Mouse (Mus musculus) splenic B cell, adult 2 months (primary cell): ENCODE results near the gene Apba1.

ENCODE experiments used
- DNase-seq: peaks from one replicate; pipeline ENCODE4 v3.0.0-alpha.2; 2011; ENCODE audit warnings: low read depth, low spot score
- H3K27me3 ChIP-seq: 2 replicates; pipeline ENCODE4 v1.6.1; 2012; ENCODE audit warnings: mild to moderate bottlenecking, low read length, moderate library complexity, mixed read lengths; ENCODE audit not compliant: control insufficient read depth, poor library complexity, insufficient read depth, severe bottlenecking
- H3K36me3 ChIP-seq: 2 replicates; pipeline ENCODE4 v1.6.1; 2012; ENCODE audit warnings: mild to moderate bottlenecking, low read length, moderate library complexity, mixed read lengths; ENCODE audit not compliant: control insufficient read depth, poor library complexity, insufficient read depth, severe bottlenecking

The Apba1 gene

GRCm38 (mm10) chr19:23972881-23973649 lies 214.4 kb downstream of the Apba1 start:
- no peaks in the 10 kb centered on the region for H3K27me3 ChIP-seq
- no peak for DNase-seq

GRCm38 (mm10) chr19:23977901-23978443 lies 219.3 kb downstream of the Apba1 start:
- no peak for DNase-seq

More at GRCm38 (mm10) chr19:23972881-23973649, 214.4 kb downstream of the Apba1 start:
- no peaks in the 10 kb centered on the region for H3K36me3 ChIP-seq

DNA sequence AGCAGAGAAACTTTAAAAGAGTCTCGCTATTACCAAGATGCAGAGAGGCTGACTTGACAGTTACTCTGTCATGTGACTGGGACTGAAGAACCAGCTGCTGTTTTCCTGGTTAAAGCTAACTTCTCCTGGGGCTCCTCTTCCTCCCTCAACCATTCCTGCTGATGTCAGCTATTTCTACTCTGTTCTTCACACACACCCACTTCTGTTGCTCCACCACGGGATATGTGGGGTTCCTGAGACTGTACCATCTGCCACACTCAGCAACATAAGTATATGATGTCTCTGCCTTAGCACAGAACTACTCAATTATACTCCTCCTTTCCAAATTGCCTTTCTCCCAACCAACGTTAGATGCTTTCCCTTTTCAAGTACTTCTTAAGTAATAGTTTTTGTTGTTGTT lies 221.9 kb downstream of the Apba1 start:
- DNase-seq, result no peak
- no peaks in the 10 kb centered on the region; the same call in 1 of the 2 replicates for H3K27me3 ChIP-seq
- no peaks in the 10 kb centered on the region for H3K36me3 ChIP-seq

More at GRCm38 (mm10) chr19:23977901-23978443, 219.3 kb downstream of the Apba1 start:
- no peaks in the 10 kb centered on the region for H3K36me3 ChIP-seq
- H3K27me3 ChIP-seq, result no peaks in the 10 kb centered on the region; the same call in 1 of the 2 replicates

DNA sequence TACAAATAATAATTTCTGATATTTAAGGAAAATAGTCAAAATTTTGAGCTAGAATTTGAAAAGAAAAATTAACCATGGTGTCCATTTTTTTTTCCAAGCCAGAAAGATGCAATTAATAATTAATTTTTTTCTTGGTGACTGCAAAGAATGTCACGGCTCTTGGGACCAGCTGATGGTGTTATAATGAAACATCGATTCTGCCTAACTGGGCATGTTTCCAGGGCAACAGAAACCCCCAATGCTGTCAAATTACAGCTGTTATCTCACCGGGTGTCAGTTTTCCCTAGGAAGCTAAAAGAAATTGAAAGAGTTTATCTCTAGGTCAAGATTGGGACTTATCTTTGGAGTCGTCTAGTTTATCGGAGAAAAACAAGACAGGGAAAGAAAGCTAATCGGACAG lies 225.5 kb downstream of the Apba1 start:
- no peak for DNase-seq
- Histone ChIP-seq H3K36me3 (no peaks in the 10 kb centered on the region), H3K27me3 (no peaks in the 10 kb centered on the region)

- Histone ChIP-seq H3K27me3 (no peaks in the 10 kb centered on the region), H3K36me3 (no peaks in the 10 kb centered on the region)
- DNase-seq, result no peak
Measured at GRCm38 (mm10) chr19:23987291-23987690, 228.6 kb downstream of the Apba1 start.

- H3K36me3 ChIP-seq, result no peaks in the 10 kb centered on the region
- H3K27me3 ChIP-seq, result no peaks in the 10 kb centered on the region
- no peak for DNase-seq
Measured at GRCm38 (mm10) chr19:23988166-23988565, 229.5 kb downstream of the Apba1 start.

DNA sequence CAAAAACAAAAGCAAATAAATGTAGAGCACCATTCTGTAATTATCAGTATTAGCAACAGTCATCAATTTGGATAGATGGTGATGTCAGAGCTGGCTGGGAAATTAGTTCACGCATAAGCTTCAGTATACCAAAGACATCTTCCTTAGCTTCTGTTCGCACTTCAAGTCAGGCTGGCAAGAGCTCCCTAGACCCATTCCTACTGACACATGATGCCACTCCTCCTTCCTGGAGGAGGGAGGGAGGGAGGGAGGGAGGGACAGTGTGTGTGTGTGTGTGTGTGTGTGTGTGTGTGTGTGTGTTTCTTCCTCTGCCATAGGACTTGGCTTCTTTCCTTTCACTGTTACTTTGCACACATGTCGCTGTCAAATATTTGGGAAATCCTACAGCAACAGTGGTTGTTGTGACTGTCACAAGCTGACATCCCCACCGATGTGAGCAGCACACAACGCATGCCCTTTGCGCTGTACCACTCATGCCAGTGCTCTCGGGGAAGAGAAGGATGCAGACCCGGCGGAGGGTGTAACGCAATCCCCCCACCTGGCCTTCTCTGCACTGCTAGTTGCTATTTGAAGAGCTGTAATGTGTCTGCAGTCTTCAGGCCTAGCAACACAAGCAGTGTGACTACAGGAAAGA lies 237.2 kb downstream of the Apba1 start:
- Histone ChIP-seq H3K27me3 (no peaks in the 10 kb centered on the region; the same call in 1 of the 2 replicates), H3K36me3 (no peaks in the 10 kb centered on the region)
- DNase-seq, result no peak
